Mouse (Mus musculus) lung, adult 10 weeks (tissue): ENCODE data around the gene Pheta2. TPM values are rescaled to one million over a fixed set of nuclear protein-coding genes. Genes with fewer than 3 reads are reported as not detected.

ENCODE experiments used
- polyA plus RNA-seq: library from polyadenylated mRNA; stranded (reverse); fragments of 350-450 nt; fragmentation: Illumina TruSeq; extraction: RNeasy Lipid Tissue Mini Kit (QIAGEN cat#74804); gene quantifications from one replicate; pipeline ENCODE4 v1.2.3, GENCODE M21; 2014; ENCODE audit warnings: low read depth, low replicate concordance; ENCODE audit not compliant: insufficient read depth

The Pheta2 gene
- 1.3 TPM for polyA plus RNA-seq

DNA sequence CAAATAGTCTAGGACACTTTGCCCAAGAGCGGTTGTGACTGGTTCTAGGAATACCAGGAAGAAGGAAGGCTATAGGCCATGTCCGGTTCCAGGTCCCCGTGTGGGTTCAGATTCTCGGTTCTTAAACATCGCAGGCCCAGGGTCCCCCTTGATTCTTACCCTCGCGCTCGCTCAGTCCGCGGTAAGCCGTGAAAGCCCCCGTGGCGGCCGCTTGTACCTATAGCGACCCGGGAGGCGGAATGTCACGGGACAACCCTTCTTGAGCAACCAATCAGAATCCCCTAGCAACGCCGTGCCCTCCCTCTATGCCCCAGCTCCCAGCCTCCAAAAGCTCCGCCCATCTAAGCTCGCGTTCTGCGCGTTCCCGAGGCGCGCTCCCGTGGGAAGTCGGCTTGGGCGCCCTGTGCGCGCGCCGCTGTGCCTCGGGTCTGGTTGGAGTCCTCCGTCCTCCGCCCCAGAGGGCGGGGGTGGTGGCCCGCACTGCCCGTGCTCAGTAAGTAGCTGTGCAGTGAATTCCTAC lies at the start of gene Pheta2, which contains the start of the genes Naga and Smdt1:
TSS of gene Pheta2 (plus strand) at position 350 of the 520 bp plus-strand sequence.
TSS of gene Naga (minus strand) at position 333 of the 520 bp plus-strand sequence.
TSS of gene Smdt1 (plus strand) at position 367 of the 520 bp plus-strand sequence.

GRCm38 (mm10) chr15:82298764-82299561 lies 39.8 kb upstream of the Pheta2 start, which contains the start of gene Wbp2nl:
Gene Wbp2nl, plus strand, starts transcription at chr15:82298954.

GRCm38 (mm10) chr15:82354126-82354945 lies 15.6 kb downstream of the Pheta2 start, which contains the start of gene Ndufa6:
Gene Ndufa6, minus strand, starts transcription at chr15:82354322.

DNA sequence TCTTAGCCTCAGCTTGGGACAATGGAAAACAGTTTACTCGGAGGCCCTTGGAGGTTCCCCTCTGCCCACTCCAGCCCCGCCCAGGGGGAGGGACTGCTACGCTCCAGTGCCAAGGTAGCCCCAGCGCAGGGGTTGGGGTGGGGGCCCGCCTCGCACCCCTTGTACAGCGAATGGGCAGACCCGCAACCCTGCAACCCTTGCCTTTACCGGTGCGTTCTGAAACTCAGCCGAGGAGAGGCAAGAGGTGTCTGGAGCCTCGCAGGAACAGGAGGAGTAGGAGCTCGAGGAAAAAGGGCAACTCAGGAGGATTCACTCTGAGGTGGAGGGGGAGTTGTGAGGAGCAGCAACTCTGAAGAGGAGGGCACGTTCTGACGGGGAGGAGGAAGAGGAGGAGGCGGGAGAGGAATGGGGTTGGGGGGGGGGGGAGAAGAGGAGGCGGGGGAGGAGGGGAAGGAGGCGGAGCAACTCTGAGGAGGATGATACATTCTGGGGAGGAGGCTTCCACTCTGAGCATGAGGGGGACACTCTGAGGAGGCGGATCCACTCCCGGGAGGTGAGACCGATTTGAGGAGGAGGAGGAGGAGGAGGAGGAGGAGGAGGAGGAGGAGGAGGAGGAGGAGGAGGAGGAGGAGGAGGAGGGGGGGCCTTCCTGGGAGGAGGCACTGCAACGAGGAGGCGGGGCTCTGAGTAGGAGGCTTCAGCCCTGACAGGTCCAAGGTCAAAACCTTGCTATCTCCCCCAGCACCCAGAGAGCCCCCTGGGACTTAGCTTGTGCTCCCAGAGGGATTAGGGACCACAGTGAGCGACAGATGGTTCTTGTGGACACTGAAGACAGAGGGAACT lies 41.4 kb downstream of the Pheta2 start, which contains the start of gene Cyp2d22:
TSS of gene Cyp2d22 (minus strand) at position 390 of the 843 bp plus-strand sequence.

DNA sequence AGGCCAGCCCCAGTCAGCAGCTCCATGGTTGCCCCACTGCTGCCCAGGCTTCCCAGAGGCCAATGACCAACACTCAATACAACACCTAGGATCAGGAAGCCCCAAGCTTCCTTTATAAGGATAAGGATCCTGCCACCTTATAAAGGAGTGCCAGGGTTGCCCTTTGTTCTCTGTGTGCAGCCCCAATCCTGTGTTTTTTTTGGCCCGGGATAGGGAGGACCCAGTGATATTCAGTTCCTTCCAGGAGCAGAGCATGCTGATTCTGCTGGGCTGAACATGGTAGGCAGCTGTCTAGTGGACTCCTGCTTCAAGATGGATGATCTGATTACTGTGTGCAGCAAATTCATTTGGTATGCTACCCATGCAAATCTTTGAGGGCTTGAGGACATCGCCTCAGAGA lies 55.2 kb downstream of the Pheta2 start, which contains the start of gene Cyp2d11:
TSS of gene Cyp2d11 (minus strand) at position 101 of the 400 bp plus-strand sequence.

Other genes with a start within 250 kb of the Pheta2 start
- 10.0 TPM for gene Ccdc134, start 211.0 kb upstream of the Pheta2 start, polyA plus RNA-seq
- gene Srebf2, start 191.8 kb upstream of the Pheta2 start, polyA plus RNA-seq = 45.6 TPM
- gene Shisa8, start 126.1 kb upstream of the Pheta2 start, polyA plus RNA-seq = not detected
- 5.0 TPM for gene Tnfrsf13c, start 114.6 kb upstream of the Pheta2 start, polyA plus RNA-seq
- gene Cenpm, start 94.2 kb upstream of the Pheta2 start, polyA plus RNA-seq = not detected
- not detected for gene 1500009C09Rik, start 86.5 kb upstream of the Pheta2 start, polyA plus RNA-seq
- gene Sept3, start 64.0 kb upstream of the Pheta2 start, polyA plus RNA-seq = 0.72 TPM
- gene Wbp2nl, start 40.0 kb upstream of the Pheta2 start, polyA plus RNA-seq = not detected
- 62.8 TPM for gene Naga, start within 50 bp of the Pheta2 start, polyA plus RNA-seq
- 231 TPM for gene Smdt1, start within 50 bp of the Pheta2 start, polyA plus RNA-seq
- gene Ndufa6, start 15.4 kb downstream of the Pheta2 start, polyA plus RNA-seq = 285 TPM
- 29.1 TPM for gene Cyp2d22, start 41.3 kb downstream of the Pheta2 start, polyA plus RNA-seq
- not detected for gene Cyp2d11, start 55.1 kb downstream of the Pheta2 start, polyA plus RNA-seq
- gene Cyp2d10, start 68.3 kb downstream of the Pheta2 start, polyA plus RNA-seq = not detected
- not detected for gene Cyp2d9, start 94.5 kb downstream of the Pheta2 start, polyA plus RNA-seq
- not detected for gene Cyp2d12, start 216.1 kb downstream of the Pheta2 start, polyA plus RNA-seq